Mouse (Mus musculus): ENCODE measurements around the gene Map4k1. TPM values are rescaled to one million over a fixed set of nuclear protein-coding genes. Genes with fewer than 3 reads are reported as not detected.
A peak's percentile ranks its signal among the peaks of the same experiment; 100 is the strongest.

Gene Map4k1
- polyA plus RNA-seq, 1 experiment from 2014 or later, result 53.2 TPM

- ATAC-seq (replicated peaks; ENCODE audit: low FRiP score), result peak; percentile 19
- Histone ChIP-seq H3K9me3 (ENCODE audit: control insufficient read depth, low read length) (no peaks in the 10 kb centered on the region), H3K27me3 (replicated peaks; ENCODE audit: control insufficient read depth, insufficient read depth, low read length) (no peaks in the 10 kb centered on the region), H3K9ac (ENCODE audit: low read depth, low read length) (peak overlapping the region; percentile 99), H3K27ac (ENCODE audit: low read depth, low read length) (peak overlapping the region; percentile 62), H3K4me2 (peak overlapping the region; percentile 98), H3K36me3 (ENCODE audit: control insufficient read depth, insufficient read depth, low read length) (peaks cover 6% of the 10 kb centered on the region; the same call in 1 of the 2 replicates), H3K4me3 (ENCODE audit: low read depth, low read length) (peak overlapping the region; percentile 98), H3K4me1 (replicated peaks; ENCODE audit: control insufficient read depth, insufficient read depth, low read length) (peaks cover 64% of the 10 kb centered on the region)
- no peak for DNase-seq (ENCODE audit: low spot score)
- 11% methylated on average over 6 of the region's 6 CpGs for WGBS
Observed at GRCm38 (mm10) chr7:28959505-28960045, 22.3 kb upstream of the Map4k1 start.

- H3K27me3 ChIP-seq (replicated peaks; ENCODE audit: control insufficient read depth, insufficient read depth, low read length), result no peaks in the 10 kb centered on the region
- peaks cover 55% of the 10 kb centered on the region for H3K4me1 ChIP-seq (replicated peaks; ENCODE audit: control insufficient read depth, insufficient read depth, low read length)
- H3K4me3 ChIP-seq (ENCODE audit: low read depth, low read length), result peak overlapping the region; percentile 98
- H3K9ac ChIP-seq (ENCODE audit: low read depth, low read length), result peak overlapping the region; percentile 99
- DNase-seq (ENCODE audit: low spot score) (no peak), ATAC-seq (replicated peaks; ENCODE audit: low FRiP score) (no peak)
- peak overlapping the region; percentile 98 for H3K4me2 ChIP-seq
- H3K9me3 ChIP-seq (ENCODE audit: control insufficient read depth, low read length), result no peaks in the 10 kb centered on the region
- peaks cover 2% of the 10 kb centered on the region; the same call in 1 of the 2 replicates for H3K36me3 ChIP-seq (ENCODE audit: control insufficient read depth, insufficient read depth, low read length)
- 27% methylated on average over 9 of the region's 9 CpGs for WGBS
- H3K27ac ChIP-seq (ENCODE audit: low read depth, low read length), result peak overlapping the region; percentile 62
Observed at GRCm38 (mm10) chr7:28960354-28961046, 21.4 kb upstream of the Map4k1 start.

GRCm38 (mm10) chr7:28961584-28961926, 20.3 kb upstream of the Map4k1 start:
- H3K4me3 ChIP-seq (ENCODE audit: low read depth, low read length), result peak overlapping the region; percentile 98
- 1% methylated on average over 7 of the region's 7 CpGs for WGBS
- H3K4me1 ChIP-seq (replicated peaks; ENCODE audit: control insufficient read depth, insufficient read depth, low read length), result peaks cover 44% of the 10 kb centered on the region
- H3K27ac ChIP-seq (ENCODE audit: low read depth, low read length), result peak overlapping the region; percentile 86
- DNase-seq (ENCODE audit: low spot score) (no peak), ATAC-seq (replicated peaks; ENCODE audit: low FRiP score) (no peak)
- H3K27me3 ChIP-seq (replicated peaks; ENCODE audit: control insufficient read depth, insufficient read depth, low read length), result no peaks in the 10 kb centered on the region
- H3K36me3 ChIP-seq (ENCODE audit: control insufficient read depth, insufficient read depth, low read length), result no peaks in the 10 kb centered on the region
- H3K9me3 ChIP-seq (ENCODE audit: control insufficient read depth, low read length), result no peaks in the 10 kb centered on the region
- H3K9ac ChIP-seq (ENCODE audit: low read depth, low read length), result peak overlapping the region; percentile 99
- H3K4me2 ChIP-seq, result peak overlapping the region; percentile 98

DNA sequence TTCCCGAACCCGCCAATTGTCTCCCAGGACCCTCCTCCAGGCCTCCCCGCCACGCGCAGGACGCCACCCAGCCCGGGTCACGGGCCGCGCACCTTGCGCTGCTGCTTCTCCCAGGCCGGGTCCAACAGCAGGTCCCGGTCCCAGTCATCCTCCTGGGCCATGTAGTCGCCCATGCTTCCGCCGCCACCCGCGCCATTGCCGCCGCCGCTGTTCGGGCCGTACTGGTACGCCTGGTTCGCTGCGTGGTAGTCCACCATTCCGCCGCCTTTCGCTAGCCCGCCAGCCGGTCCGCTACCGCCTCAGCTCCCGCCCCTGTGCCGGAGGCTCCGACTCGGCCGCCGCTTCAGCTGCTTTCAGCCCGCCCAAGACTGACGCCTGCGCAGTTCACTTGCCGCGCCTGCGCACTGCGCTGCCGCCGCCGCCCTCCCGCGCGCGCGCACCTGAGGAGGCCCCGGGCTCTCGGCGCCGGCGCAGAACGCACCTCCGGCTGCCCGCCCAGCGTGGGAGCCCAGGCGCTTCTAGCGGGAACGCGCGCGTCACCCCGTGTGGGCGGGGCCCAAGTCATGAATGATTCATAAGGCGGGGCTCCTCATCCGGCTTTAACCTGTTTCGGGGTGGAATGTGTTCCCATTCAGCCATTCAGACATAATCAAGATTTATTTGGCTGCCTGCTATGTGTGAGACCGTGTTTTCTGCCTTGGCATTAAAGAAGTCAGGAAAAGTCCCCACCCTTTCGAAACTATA, 19.8 kb upstream of the Map4k1 start, which contains the start of gene Actn4:
Actn4 (minus strand) TSS at position 414 of the 744 bp plus-strand sequence.
- H3K4me2 ChIP-seq, result peak within 1 kb of the TSS; percentile 98
- H3K9me3 ChIP-seq (ENCODE audit: control insufficient read depth, low read length), result no peaks in the 10 kb centered on the region
- no peaks in the 10 kb centered on the region for H3K27me3 ChIP-seq (replicated peaks; ENCODE audit: control insufficient read depth, insufficient read depth, low read length)
- ATAC-seq (replicated peaks; ENCODE audit: low FRiP score) (peak; percentile 90), DNase-seq (ENCODE audit: low spot score) (peak; percentile 99)
- under 1% methylated on average over 76 of the region's 76 CpGs for WGBS
- no peaks in the 10 kb centered on the region for H3K36me3 ChIP-seq (ENCODE audit: control insufficient read depth, insufficient read depth, low read length)
- peak within 1 kb of the TSS; percentile 98 for H3K4me3 ChIP-seq (ENCODE audit: low read depth, low read length)
- peak within 1 kb of the TSS; percentile 99 for H3K9ac ChIP-seq (ENCODE audit: low read depth, low read length)
- H3K27ac ChIP-seq (ENCODE audit: low read depth, low read length), result peak within 1 kb of the TSS; percentile 86
- peaks cover 41% of the 10 kb centered on the region for H3K4me1 ChIP-seq (replicated peaks; ENCODE audit: control insufficient read depth, insufficient read depth, low read length)

GRCm38 (mm10) chr7:28963399-28963923, 18.4 kb upstream of the Map4k1 start:
- Histone ChIP-seq H3K27me3 (replicated peaks; ENCODE audit: control insufficient read depth, insufficient read depth, low read length) (no peaks in the 10 kb centered on the region), H3K9me3 (ENCODE audit: control insufficient read depth, low read length) (no peaks in the 10 kb centered on the region), H3K4me2 (no peak overlapping the region), H3K36me3 (ENCODE audit: control insufficient read depth, insufficient read depth, low read length) (no peaks in the 10 kb centered on the region), H3K4me1 (replicated peaks; ENCODE audit: control insufficient read depth, insufficient read depth, low read length) (peaks cover 27% of the 10 kb centered on the region), H3K27ac (ENCODE audit: low read depth, low read length) (no peak overlapping the region), H3K9ac (ENCODE audit: low read depth, low read length) (no peak overlapping the region), H3K4me3 (ENCODE audit: low read depth, low read length) (no peak overlapping the region)
- no peak for ATAC-seq (replicated peaks; ENCODE audit: low FRiP score)
- 71% methylated on average over 3 of the region's 3 CpGs for WGBS
- no peak for DNase-seq (ENCODE audit: low spot score)

GRCm38 (mm10) chr7:28965346-28965840, 16.5 kb upstream of the Map4k1 start:
- H3K27ac ChIP-seq (ENCODE audit: low read depth, low read length), result no peak overlapping the region
- H3K4me3 ChIP-seq (ENCODE audit: low read depth, low read length), result no peak overlapping the region
- H3K4me2 ChIP-seq, result no peak overlapping the region
- H3K9ac ChIP-seq (ENCODE audit: low read depth, low read length), result 0 out of 2 replicates have a peak overlapping the region, but pooled peaks have one; percentile 11
- H3K9me3 ChIP-seq (ENCODE audit: control insufficient read depth, low read length), result no peaks in the 10 kb centered on the region
- 86% methylated on average over 5 of the region's 5 CpGs for WGBS
- H3K4me1 ChIP-seq (replicated peaks; ENCODE audit: control insufficient read depth, insufficient read depth, low read length), result peaks cover 8% of the 10 kb centered on the region
- H3K36me3 ChIP-seq (ENCODE audit: control insufficient read depth, insufficient read depth, low read length), result no peaks in the 10 kb centered on the region
- ATAC-seq (replicated peaks; ENCODE audit: low FRiP score), result no peak
- H3K27me3 ChIP-seq (replicated peaks; ENCODE audit: control insufficient read depth, insufficient read depth, low read length), result no peaks in the 10 kb centered on the region
- DNase-seq (ENCODE audit: low spot score), result no peak

DNA sequence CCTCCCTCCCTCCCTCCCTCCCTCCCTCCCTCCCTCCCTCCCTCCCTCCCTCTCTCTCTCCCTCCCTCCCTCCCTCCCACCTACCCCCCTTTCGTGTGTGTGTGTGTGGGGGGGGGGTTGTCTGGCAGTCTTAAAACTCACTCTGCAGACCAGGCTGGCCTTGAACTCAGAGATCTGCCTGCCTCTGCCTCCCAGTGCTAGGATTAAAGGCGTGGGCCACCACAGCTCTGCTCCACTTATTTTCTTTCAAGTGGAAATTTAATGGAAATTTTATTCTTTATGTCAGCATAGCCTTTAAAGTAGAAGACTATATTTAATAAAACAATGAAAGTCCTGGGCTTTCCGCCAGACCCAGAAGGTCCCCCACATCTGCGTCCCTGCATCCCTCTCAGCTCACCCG, 15.7 kb upstream of the Map4k1 start:
- H3K27ac ChIP-seq (ENCODE audit: low read depth, low read length), result no peak overlapping the region
- H3K27me3 ChIP-seq (replicated peaks; ENCODE audit: control insufficient read depth, insufficient read depth, low read length), result no peaks in the 10 kb centered on the region
- H3K36me3 ChIP-seq (ENCODE audit: control insufficient read depth, insufficient read depth, low read length), result peaks cover 4% of the 10 kb centered on the region
- DNase-seq (ENCODE audit: low spot score) (no peak), ATAC-seq (replicated peaks; ENCODE audit: low FRiP score) (no peak)
- no peaks in the 10 kb centered on the region for H3K9me3 ChIP-seq (ENCODE audit: control insufficient read depth, low read length)
- H3K4me2 ChIP-seq, result no peak overlapping the region
- no peak overlapping the region for H3K9ac ChIP-seq (ENCODE audit: low read depth, low read length)
- no peak overlapping the region for H3K4me3 ChIP-seq (ENCODE audit: low read depth, low read length)
- 89% methylated on average over 4 of the region's 5 CpGs for WGBS
- H3K4me1 ChIP-seq (replicated peaks; ENCODE audit: control insufficient read depth, insufficient read depth, low read length), result 0 out of 2 replicates have a peak, but pooled peaks cover 3% of the 10 kb centered on the region

- no peak for ATAC-seq (replicated peaks; ENCODE audit: low FRiP score)
- H3K4me1 ChIP-seq (replicated peaks; ENCODE audit: control insufficient read depth, insufficient read depth, low read length), result 0 out of 2 replicates have a peak, but pooled peaks cover 3% of the 10 kb centered on the region
- H3K4me3 ChIP-seq (ENCODE audit: low read depth, low read length), result no peak overlapping the region
- peaks cover 10% of the 10 kb centered on the region for H3K36me3 ChIP-seq (ENCODE audit: control insufficient read depth, insufficient read depth, low read length)
- H3K9me3 ChIP-seq (ENCODE audit: control insufficient read depth, low read length), result no peaks in the 10 kb centered on the region
- 66% methylated on average over 4 of the region's 4 CpGs for WGBS
- H3K27ac ChIP-seq (ENCODE audit: low read depth, low read length), result no peak overlapping the region
- no peak overlapping the region for H3K9ac ChIP-seq (ENCODE audit: low read depth, low read length)
- DNase-seq (ENCODE audit: low spot score), result no peak
- no peak overlapping the region for H3K4me2 ChIP-seq
- H3K27me3 ChIP-seq (replicated peaks; ENCODE audit: control insufficient read depth, insufficient read depth, low read length), result no peaks in the 10 kb centered on the region
Observed at GRCm38 (mm10) chr7:28966751-28967505, 14.9 kb upstream of the Map4k1 start.
